Mouse (Mus musculus): ENCODE measurements around the gene Acbd3. TPM values are rescaled to one million over a fixed set of nuclear protein-coding genes. Genes with fewer than 3 reads are reported as not detected.

Acbd3 gene
- polyA plus RNA-seq, 1 experiment from 2014 or later: 32.0 TPM

DNA sequence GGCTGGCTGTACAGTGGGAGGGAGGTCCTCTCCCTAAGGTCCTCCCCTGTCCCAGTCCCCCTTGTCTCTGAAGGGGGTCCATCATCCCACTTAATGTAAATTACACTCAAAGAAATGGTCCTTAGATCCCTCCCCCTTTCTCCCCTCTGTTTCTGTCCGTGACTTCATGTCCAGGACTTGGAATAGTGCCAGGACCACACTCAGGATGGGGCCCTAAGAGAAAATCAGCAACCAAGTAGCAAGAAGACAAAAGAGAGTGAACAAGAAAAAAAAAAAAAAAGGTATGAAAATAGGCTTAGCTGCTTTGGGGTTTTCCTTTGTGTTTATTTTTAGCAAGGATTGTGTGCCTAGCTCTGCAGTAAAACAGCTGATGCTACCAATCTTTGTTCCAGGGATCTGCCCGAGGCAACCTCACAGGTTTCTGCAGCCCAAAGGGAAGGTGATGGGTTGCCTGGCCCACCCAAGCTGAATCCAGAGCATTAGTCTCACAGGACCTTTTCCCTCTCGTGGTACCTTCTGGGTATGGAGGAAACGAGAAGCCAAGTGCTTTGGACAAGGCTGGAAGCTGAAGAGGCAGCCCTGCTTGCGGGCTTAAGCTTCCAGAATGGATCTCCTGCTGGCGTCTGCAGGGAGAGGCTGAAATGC, 50.1 kb downstream of the Acbd3 start:
- no peaks in the 10 kb centered on the region for H3K27me3 ChIP-seq (replicated peaks; ENCODE audit: control insufficient read depth, insufficient read depth, low read length)
- H3K9me3 ChIP-seq (ENCODE audit: control insufficient read depth, low read length): peaks cover 8% of the 10 kb centered on the region; the same call in 1 of the 2 replicates
- peak overlapping the region; percentile 24; the same call in 1 of the 2 replicates for H3K27ac ChIP-seq (replicated peaks; ENCODE audit: low read depth, low read length)
- ATAC-seq (ENCODE audit: low read depth): no peak
- H3K4me2 ChIP-seq (ENCODE audit: low read depth, low read length): no peak overlapping the region; the same call in 1 of the 2 replicates
- no peak overlapping the region for H3K9ac ChIP-seq (ENCODE audit: low read depth, low read length)
- no peaks in the 10 kb centered on the region for H3K36me3 ChIP-seq (ENCODE audit: control insufficient read depth, insufficient read depth, low read length)
- peaks cover 10% of the 10 kb centered on the region; the same call in 1 of the 2 replicates for H3K4me1 ChIP-seq (ENCODE audit: control insufficient read depth, insufficient read depth, low read length)
- 52% methylated on average over 6 of the region's 6 CpGs for WGBS
- no peak for DNase-seq (ENCODE audit: low spot score)
- no peak overlapping the region for H3K4me3 ChIP-seq (ENCODE audit: low read depth, low read length)

DNA sequence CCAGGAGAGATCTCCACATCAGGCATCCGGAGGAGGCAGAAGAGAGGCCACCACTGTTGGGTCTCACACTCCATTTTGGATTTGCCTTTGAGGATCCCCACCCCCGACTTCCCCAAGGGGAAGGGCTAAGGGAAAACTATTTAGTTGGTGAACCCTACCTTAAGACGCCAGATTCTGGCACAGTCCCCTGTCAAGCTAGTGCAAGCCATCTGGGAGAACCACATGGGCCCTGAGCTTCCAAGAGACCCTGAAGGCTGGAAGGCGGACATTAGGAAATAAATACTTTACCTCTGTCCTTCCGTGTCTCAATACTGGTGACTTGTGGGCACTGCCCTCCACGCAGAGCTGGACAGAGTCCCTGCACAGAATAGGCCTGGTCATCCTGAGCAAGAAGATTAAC, 50.7 kb downstream of the Acbd3 start:
- 85% methylated on average over 6 of the region's 6 CpGs for WGBS
- H3K9ac ChIP-seq (ENCODE audit: low read depth, low read length): no peak overlapping the region
- peaks cover 10% of the 10 kb centered on the region; the same call in 1 of the 2 replicates for H3K4me1 ChIP-seq (ENCODE audit: control insufficient read depth, insufficient read depth, low read length)
- H3K36me3 ChIP-seq (ENCODE audit: control insufficient read depth, insufficient read depth, low read length): no peaks in the 10 kb centered on the region
- DNase-seq (ENCODE audit: low spot score): no peak
- peak overlapping the region; percentile 24; the same call in 1 of the 2 replicates for H3K27ac ChIP-seq (replicated peaks; ENCODE audit: low read depth, low read length)
- ATAC-seq (ENCODE audit: low read depth): no peak
- no peak overlapping the region; the same call in 1 of the 2 replicates for H3K4me2 ChIP-seq (ENCODE audit: low read depth, low read length)
- no peak overlapping the region for H3K4me3 ChIP-seq (ENCODE audit: low read depth, low read length)
- peaks cover 8% of the 10 kb centered on the region; the same call in 1 of the 2 replicates for H3K9me3 ChIP-seq (ENCODE audit: control insufficient read depth, low read length)
- no peaks in the 10 kb centered on the region for H3K27me3 ChIP-seq (replicated peaks; ENCODE audit: control insufficient read depth, insufficient read depth, low read length)

DNA sequence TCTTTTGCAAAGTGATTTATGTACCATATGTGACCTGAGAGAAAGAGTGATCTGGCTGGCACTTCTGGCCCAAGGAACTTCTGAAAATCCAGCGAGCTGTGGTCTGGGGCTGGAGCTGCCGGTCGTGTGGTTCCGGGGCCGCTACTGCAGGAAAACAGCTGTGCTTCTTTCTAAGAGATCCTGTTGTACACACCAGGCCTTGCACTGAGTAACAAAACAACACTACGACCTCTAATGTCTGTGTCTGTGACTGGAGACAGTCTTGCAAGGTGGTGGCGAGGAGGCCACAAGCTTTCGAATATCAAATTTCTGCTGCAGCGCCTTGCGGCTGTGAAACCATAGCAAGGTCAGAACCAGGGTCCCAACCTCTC, 51.4 kb downstream of the Acbd3 start:
- peaks cover 8% of the 10 kb centered on the region; the same call in 1 of the 2 replicates for H3K9me3 ChIP-seq (ENCODE audit: control insufficient read depth, low read length)
- peak overlapping the region; percentile 83 for H3K27ac ChIP-seq (replicated peaks; ENCODE audit: low read depth, low read length)
- no peaks in the 10 kb centered on the region for H3K27me3 ChIP-seq (replicated peaks; ENCODE audit: control insufficient read depth, insufficient read depth, low read length)
- WGBS: 4% methylated on average over 10 of the region's 10 CpGs
- H3K36me3 ChIP-seq (ENCODE audit: control insufficient read depth, insufficient read depth, low read length): no peaks in the 10 kb centered on the region
- peaks cover 10% of the 10 kb centered on the region; the same call in 1 of the 2 replicates for H3K4me1 ChIP-seq (ENCODE audit: control insufficient read depth, insufficient read depth, low read length)
- ATAC-seq (ENCODE audit: low read depth) (peak; percentile 8), DNase-seq (ENCODE audit: low spot score) (no peak)
- peak overlapping the region; percentile 51 for H3K4me3 ChIP-seq (ENCODE audit: low read depth, low read length)
- peak overlapping the region; percentile 72 for H3K9ac ChIP-seq (ENCODE audit: low read depth, low read length)
- H3K4me2 ChIP-seq (ENCODE audit: low read depth, low read length): peak overlapping the region; percentile 68

DNA sequence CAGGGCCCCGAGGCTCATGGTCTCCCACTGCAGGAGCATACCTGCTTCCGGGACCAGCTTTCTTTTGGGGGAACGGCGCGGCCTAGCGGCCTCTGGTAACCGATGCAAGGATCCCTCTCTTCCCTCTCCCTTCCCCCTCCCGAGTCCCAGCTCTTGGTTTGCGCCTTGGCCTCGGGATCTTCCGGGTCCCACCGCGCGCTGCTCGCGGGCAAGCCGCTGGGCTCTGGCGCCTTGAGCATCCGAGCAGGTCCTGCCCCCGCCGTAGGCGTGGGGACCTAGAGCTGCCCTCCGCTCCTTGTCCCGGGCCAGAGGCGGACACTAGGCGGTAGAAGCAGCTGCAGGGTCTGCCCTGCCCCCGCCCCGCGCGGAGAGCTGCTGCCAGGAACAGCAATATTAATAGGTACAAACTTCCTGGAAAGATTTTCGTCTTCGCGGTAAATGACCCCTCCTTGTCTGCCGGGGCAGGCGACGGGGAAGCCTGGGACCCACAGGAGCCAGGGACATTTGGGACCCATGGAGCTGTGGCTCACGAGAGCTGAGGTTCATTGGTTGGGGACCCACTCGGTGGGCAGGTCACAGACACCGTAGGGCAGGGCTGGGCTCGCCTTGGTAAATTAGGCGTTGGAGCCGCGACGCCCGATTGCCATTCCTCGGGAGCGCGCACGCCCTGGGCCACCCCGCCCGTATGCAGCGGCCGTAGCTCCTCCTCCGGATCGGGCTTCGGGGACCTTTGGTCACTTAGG, 52.0 kb downstream of the Acbd3 start:
- peak; percentile 91 for ATAC-seq (ENCODE audit: low read depth)
- Histone ChIP-seq H3K4me2 (ENCODE audit: low read depth, low read length) (peak overlapping the region; percentile 68), H3K4me3 (ENCODE audit: low read depth, low read length) (peak overlapping the region; percentile 51), H3K9ac (ENCODE audit: low read depth, low read length) (peak overlapping the region; percentile 72), H3K36me3 (ENCODE audit: control insufficient read depth, insufficient read depth, low read length) (no peaks in the 10 kb centered on the region), H3K27me3 (replicated peaks; ENCODE audit: control insufficient read depth, insufficient read depth, low read length) (no peaks in the 10 kb centered on the region), H3K4me1 (ENCODE audit: control insufficient read depth, insufficient read depth, low read length) (peaks cover 10% of the 10 kb centered on the region; the same call in 1 of the 2 replicates), H3K9me3 (ENCODE audit: control insufficient read depth, low read length) (peaks cover 5% of the 10 kb centered on the region; the same call in 1 of the 2 replicates), H3K27ac (replicated peaks; ENCODE audit: low read depth, low read length) (peak overlapping the region; percentile 83)
- peak; percentile 96 for DNase-seq (ENCODE audit: low spot score)
- WGBS: 0% methylated on average over 48 of the region's 56 CpGs

DNA sequence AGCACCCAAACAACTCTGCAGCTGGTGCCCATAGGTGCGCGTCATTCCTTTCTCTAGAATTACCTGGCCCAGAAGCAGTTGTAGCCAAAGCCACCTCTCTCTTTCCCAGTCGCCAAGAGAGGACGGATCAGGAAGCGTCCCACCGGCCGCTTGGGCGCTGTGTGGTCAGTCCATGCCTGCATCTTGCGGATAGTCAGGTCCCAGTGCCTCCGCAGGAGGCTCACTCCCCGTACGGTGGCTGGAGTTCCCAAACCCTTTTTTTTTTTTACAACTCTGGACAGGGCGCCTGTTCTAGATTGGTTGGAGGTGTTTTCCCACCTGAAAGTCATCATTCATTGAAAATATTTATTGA, 52.5 kb downstream of the Acbd3 start:
- no peak for DNase-seq (ENCODE audit: low spot score)
- peak overlapping the region; percentile 72 for H3K9ac ChIP-seq (ENCODE audit: low read depth, low read length)
- peak overlapping the region; percentile 51 for H3K4me3 ChIP-seq (ENCODE audit: low read depth, low read length)
- H3K27ac ChIP-seq (replicated peaks; ENCODE audit: low read depth, low read length): peak overlapping the region; percentile 83; the same call in 1 of the 2 replicates
- H3K36me3 ChIP-seq (ENCODE audit: control insufficient read depth, insufficient read depth, low read length): no peaks in the 10 kb centered on the region
- H3K4me1 ChIP-seq (ENCODE audit: control insufficient read depth, insufficient read depth, low read length): peaks cover 10% of the 10 kb centered on the region; the same call in 1 of the 2 replicates
- WGBS: 1% methylated on average over 12 of the region's 13 CpGs
- peaks cover 5% of the 10 kb centered on the region; the same call in 1 of the 2 replicates for H3K9me3 ChIP-seq (ENCODE audit: control insufficient read depth, low read length)
- peak; percentile 32 for ATAC-seq (ENCODE audit: low read depth)
- no peaks in the 10 kb centered on the region for H3K27me3 ChIP-seq (replicated peaks; ENCODE audit: control insufficient read depth, insufficient read depth, low read length)
- H3K4me2 ChIP-seq (ENCODE audit: low read depth, low read length): peak overlapping the region; percentile 68

DNA sequence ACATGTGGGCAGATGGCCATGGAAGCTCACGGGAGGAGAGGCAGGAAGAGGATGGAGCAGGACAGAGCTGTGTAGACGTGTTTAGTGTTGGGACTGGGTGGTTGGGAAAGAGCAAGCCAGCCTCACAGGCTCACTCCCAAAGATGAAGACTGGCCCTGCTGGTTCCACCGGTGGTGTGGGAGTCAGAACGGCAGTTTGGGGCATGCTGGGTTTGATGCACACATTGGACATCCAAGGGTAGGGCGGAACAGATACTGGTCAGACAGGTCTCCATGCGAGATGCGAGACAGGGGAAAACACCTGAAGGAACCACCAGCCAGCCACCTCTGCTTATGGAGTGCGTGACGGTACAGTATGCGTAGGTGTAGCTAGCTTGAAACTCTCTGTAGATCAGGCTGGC, 53.1 kb downstream of the Acbd3 start:
- WGBS: 71% methylated on average over 10 of the region's 10 CpGs
- no peak overlapping the region for H3K27ac ChIP-seq (replicated peaks; ENCODE audit: low read depth, low read length)

DNA sequence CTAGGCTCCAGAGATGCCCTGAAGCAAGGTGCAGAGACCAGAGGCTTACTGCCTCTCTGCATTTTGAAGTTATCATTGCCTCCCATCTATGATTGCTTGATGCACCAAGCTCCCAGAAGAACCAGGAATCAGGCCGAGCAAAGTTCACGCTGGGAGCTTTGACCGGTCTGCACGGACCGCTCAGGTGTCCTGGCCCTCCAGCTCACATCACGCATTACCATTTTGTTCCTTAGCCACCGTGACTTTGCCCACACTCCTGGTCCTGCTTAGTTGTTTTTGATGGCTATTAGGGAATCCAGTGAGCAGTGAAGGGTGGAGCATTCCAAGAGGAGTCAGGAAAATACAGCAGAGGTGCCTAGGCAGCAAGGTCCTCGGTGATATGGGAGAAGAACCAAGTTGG, 54.4 kb downstream of the Acbd3 start:
- peaks cover 10% of the 10 kb centered on the region; the same call in 1 of the 2 replicates for H3K4me1 ChIP-seq (ENCODE audit: control insufficient read depth, insufficient read depth, low read length)
- H3K27ac ChIP-seq (replicated peaks; ENCODE audit: low read depth, low read length): no peak overlapping the region
- no peaks in the 10 kb centered on the region for H3K9me3 ChIP-seq (ENCODE audit: control insufficient read depth, low read length)
- WGBS: 91% methylated on average over 8 of the region's 8 CpGs
- no peaks in the 10 kb centered on the region for H3K27me3 ChIP-seq (replicated peaks; ENCODE audit: control insufficient read depth, insufficient read depth, low read length)
- no peak overlapping the region for H3K4me2 ChIP-seq (ENCODE audit: low read depth, low read length)
- no peak overlapping the region for H3K9ac ChIP-seq (ENCODE audit: low read depth, low read length)
- no peak overlapping the region for H3K4me3 ChIP-seq (ENCODE audit: low read depth, low read length)
- ATAC-seq (ENCODE audit: low read depth) (no peak), DNase-seq (ENCODE audit: low spot score) (no peak)
- no peaks in the 10 kb centered on the region for H3K36me3 ChIP-seq (ENCODE audit: control insufficient read depth, insufficient read depth, low read length)

More for the DNA sequence above, 53.1 kb downstream of the Acbd3 start:
- Histone ChIP-seq H3K36me3 (ENCODE audit: control insufficient read depth, insufficient read depth, low read length) (no peaks in the 10 kb centered on the region), H3K4me1 (ENCODE audit: control insufficient read depth, insufficient read depth, low read length) (peaks cover 10% of the 10 kb centered on the region; the same call in 1 of the 2 replicates), H3K4me3 (ENCODE audit: low read depth, low read length) (no peak overlapping the region), H3K9ac (ENCODE audit: low read depth, low read length) (no peak overlapping the region), H3K9me3 (ENCODE audit: control insufficient read depth, low read length) (peaks cover 5% of the 10 kb centered on the region; the same call in 1 of the 2 replicates), H3K4me2 (ENCODE audit: low read depth, low read length) (peak overlapping the region; percentile 68; the same call in 1 of the 2 replicates), H3K27me3 (replicated peaks; ENCODE audit: control insufficient read depth, insufficient read depth, low read length) (no peaks in the 10 kb centered on the region)
- ATAC-seq (ENCODE audit: low read depth): no peak
- peak; percentile 48 for DNase-seq (ENCODE audit: low spot score)

DNA sequence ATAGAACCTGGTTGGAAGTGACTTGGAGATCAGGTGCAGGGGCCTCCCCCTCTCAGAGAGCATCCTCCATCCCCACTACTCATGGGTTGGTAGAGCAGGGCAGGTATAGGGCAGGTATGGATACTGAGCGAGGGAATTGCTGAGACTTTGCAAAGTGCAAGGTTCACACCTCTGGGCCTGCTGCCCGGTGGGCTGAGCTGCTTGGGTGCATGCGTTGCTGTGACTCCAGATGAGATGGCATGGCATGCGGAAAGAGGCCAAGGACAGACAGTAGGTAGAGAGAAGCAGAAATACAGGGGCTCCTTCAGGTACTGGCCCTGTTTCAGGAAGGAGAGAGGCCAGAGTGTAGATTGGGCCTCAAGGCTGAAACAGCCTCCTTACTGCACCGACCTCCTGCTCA, 55.4 kb downstream of the Acbd3 start:
- Histone ChIP-seq H3K9me3 (ENCODE audit: control insufficient read depth, low read length) (no peaks in the 10 kb centered on the region), H3K27me3 (replicated peaks; ENCODE audit: control insufficient read depth, insufficient read depth, low read length) (no peaks in the 10 kb centered on the region), H3K4me2 (ENCODE audit: low read depth, low read length) (no peak overlapping the region), H3K36me3 (ENCODE audit: control insufficient read depth, insufficient read depth, low read length) (no peaks in the 10 kb centered on the region), H3K27ac (replicated peaks; ENCODE audit: low read depth, low read length) (no peak overlapping the region), H3K4me3 (ENCODE audit: low read depth, low read length) (no peak overlapping the region), H3K9ac (ENCODE audit: low read depth, low read length) (no peak overlapping the region), H3K4me1 (ENCODE audit: control insufficient read depth, insufficient read depth, low read length) (0 out of 2 replicates have a peak, but pooled peaks cover 4% of the 10 kb centered on the region)
- DNase-seq (ENCODE audit: low spot score) (no peak), ATAC-seq (ENCODE audit: low read depth) (no peak)
- 78% methylated on average over 5 of the region's 5 CpGs for WGBS

Measured in embryonic facial prominence, embryonic 14.5 days (tissue).